Mouse (Mus musculus): Measurements from ENCODE around the gene Rps6. TPM values are rescaled to one million over a fixed set of nuclear protein-coding genes. Genes with fewer than 3 reads are reported as not detected.

Rps6 gene
- polyA plus RNA-seq, 1 experiment = 533 TPM

DNA sequence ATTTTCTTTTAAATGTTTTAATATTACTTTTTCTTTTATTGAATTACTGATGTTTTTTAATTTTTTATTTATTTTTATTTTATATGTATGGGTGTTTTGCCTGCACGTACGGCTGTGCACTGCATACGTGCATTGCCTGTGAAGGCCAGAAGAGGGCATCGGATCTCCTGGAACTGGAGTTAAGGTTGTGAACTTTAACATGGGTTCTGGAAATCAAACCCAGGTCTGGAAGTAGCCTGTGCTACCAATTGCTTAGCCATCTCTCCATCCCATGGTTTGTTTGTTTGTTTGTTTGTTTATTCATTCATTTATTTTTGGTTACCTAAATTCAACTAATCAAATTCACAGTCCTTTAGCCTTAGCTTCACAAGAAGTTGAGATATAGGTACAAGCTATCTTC lies 27.7 kb upstream of the Rps6 start:
- no peak overlapping the region for H3K4me3 ChIP-seq (replicated peaks; ENCODE audit: extremely low read depth, low read depth, low read length)
- H3K4me1 ChIP-seq (ENCODE audit: control insufficient read depth, insufficient read depth, low read length) = peaks cover 15% of the 10 kb centered on the region
- peak; percentile 57 for TF ChIP-seq CTCF (IDR thresholded peaks at IDR 0.05; ENCODE audit: insufficient read depth, low read length)
- TF ChIP-seq POLR2A (IDR thresholded peaks at IDR 0.05; ENCODE audit: borderline replicate concordance, extremely low read depth, low read depth, low read length) = no peak
- WGBS = 40% methylated on average over 4 of the region's 4 CpGs
- no peak for DNase-seq

DNA sequence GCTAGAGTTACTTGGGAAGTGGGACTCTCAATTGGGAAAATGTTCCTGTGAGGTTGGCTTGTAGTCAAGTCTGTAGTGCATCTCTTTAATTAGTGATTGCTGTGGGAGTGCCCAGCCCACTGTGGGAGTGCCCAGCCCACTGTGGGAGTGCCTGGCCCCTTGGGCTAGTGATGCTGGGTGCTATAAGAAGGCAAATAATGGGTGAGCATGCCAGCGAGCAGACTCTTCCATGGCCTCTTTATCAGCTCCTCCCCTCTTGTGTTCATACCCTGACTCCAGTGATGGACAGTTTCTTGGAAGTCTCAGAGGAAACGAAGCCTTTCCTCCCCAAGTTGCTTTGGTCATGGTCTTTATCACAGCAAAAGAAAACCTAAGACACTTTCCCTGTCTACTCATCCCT lies 25.2 kb upstream of the Rps6 start:
- TF ChIP-seq CTCF (IDR thresholded peaks at IDR 0.05; ENCODE audit: insufficient read depth, low read length) (no peak), POLR2A (IDR thresholded peaks at IDR 0.05; ENCODE audit: borderline replicate concordance, extremely low read depth, low read depth, low read length) (no peak)
- H3K4me3 ChIP-seq (replicated peaks; ENCODE audit: extremely low read depth, low read depth, low read length) = no peak overlapping the region
- 38% methylated on average over 2 of the region's 2 CpGs for WGBS
- DNase-seq = no peak
- peaks cover 12% of the 10 kb centered on the region for H3K4me1 ChIP-seq (ENCODE audit: control insufficient read depth, insufficient read depth, low read length)

DNA sequence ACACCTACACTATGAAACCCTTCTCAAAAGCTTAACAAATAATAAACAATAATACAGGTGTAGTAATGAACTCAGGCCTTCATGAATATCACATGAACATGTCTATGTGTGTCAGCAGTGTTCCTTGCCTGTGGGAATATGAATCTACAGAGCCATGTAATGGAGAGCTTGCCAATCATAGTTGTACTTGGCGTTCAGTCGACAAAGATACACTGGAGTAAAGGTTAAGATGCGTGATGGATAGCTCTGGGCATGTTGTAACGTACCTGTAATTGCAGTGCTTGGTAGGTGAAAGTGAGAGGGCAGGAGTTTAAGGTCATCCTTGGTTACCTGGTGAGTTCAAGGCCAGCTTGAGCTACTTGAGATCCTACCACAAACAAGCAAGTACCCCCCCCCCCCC lies 24.0 kb upstream of the Rps6 start:
- WGBS = 79% methylated on average over 4 of the region's 4 CpGs
- TF ChIP-seq POLR2A (IDR thresholded peaks at IDR 0.05; ENCODE audit: borderline replicate concordance, extremely low read depth, low read depth, low read length) (no peak), CTCF (IDR thresholded peaks at IDR 0.05; ENCODE audit: insufficient read depth, low read length) (no peak)

DNA sequence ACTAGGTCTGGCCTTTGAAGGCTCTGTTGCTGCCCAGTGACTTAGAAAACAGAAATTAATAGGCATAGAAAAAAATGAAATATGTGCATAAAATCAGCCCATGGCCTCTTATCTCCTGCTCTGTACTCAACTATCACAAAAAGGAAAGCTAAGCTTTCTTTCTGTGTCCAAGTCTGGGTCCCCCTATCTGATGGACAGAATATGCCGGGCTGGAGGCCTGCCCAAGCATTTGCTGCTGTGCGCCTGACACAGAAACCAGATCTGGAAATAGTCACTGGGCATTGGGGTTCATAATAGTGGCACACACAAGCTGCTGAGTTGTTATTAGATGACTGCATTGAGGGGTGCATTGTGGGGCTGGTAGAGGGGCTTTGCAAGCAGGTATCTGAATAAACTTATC lies 22.3 kb upstream of the Rps6 start:
- TF ChIP-seq CTCF (IDR thresholded peaks at IDR 0.05; ENCODE audit: insufficient read depth, low read length) = no peak
- no peak for TF ChIP-seq POLR2A (IDR thresholded peaks at IDR 0.05; ENCODE audit: borderline replicate concordance, extremely low read depth, low read depth, low read length)
- no peak overlapping the region for H3K4me3 ChIP-seq (replicated peaks; ENCODE audit: extremely low read depth, low read depth, low read length)
- H3K4me1 ChIP-seq (ENCODE audit: control insufficient read depth, insufficient read depth, low read length) = peaks cover 4% of the 10 kb centered on the region; the same call in 1 of the 2 replicates
- 82% methylated on average over 2 of the region's 2 CpGs for WGBS
- DNase-seq = no peak

More for the DNA sequence above, 24.0 kb upstream of the Rps6 start:
- no peak overlapping the region for H3K4me3 ChIP-seq (replicated peaks; ENCODE audit: extremely low read depth, low read depth, low read length)
- peaks cover 6% of the 10 kb centered on the region; the same call in 1 of the 2 replicates for H3K4me1 ChIP-seq (ENCODE audit: control insufficient read depth, insufficient read depth, low read length)
- DNase-seq = no peak

DNA sequence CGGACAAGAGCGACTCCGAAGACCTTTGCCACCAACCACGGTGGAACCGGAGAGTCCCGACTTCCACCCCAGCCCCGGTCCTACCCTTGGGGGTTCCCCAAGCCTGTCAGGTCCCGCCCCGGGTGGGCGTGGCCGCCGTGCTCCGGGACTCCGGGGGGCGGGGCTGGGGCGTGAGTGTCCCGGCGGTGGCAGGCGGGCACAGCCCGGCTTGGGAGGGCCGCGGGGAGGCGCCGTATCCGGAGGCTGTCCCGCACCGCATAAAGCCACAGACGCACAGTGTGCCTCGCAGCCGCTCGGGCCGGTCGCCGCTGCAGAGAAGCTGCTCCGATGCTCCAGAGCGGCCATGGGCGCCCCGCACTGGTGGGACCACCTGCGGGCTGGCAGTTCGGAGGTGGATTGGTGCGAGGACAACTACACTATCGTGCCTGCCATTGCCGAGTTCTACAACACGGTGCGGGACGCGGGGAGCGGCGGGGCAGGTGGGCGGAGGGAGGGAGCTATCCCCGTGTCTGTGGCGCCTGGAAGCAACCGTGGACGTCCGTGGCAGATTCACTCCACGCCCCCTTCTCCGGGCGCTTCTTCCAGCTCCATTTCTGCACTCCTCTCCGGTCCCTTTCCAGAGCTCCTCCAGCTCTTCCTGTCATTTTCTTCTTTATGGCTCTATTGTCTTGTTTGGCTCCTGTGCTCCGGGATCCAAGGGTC lies 17.1 kb upstream of the Rps6 start, which contains the start of gene Acer2:
Acer2 (plus strand) TSS at position 251 of the 702 bp plus-strand sequence.
- TF ChIP-seq CTCF (IDR thresholded peaks at IDR 0.05; ENCODE audit: insufficient read depth, low read length) (no peak), POLR2A (IDR thresholded peaks at IDR 0.05; ENCODE audit: borderline replicate concordance, extremely low read depth, low read depth, low read length) (peak; percentile 99)
- peak; percentile 89 for DNase-seq
- WGBS = under 1% methylated on average over 58 of the region's 60 CpGs
- peak within 1 kb of the TSS; percentile 97 for H3K4me3 ChIP-seq (replicated peaks; ENCODE audit: extremely low read depth, low read depth, low read length)
- H3K4me1 ChIP-seq (ENCODE audit: control insufficient read depth, insufficient read depth, low read length) = no peaks in the 10 kb centered on the region

GRCm38 (mm10) chr4:86873072-86873471 lies 15.9 kb upstream of the Rps6 start:
- TF ChIP-seq POLR2A (IDR thresholded peaks at IDR 0.05; ENCODE audit: borderline replicate concordance, extremely low read depth, low read depth, low read length) = no peak
- TF ChIP-seq CTCF (IDR thresholded peaks at IDR 0.05; ENCODE audit: insufficient read depth, low read length) = no peak
- H3K4me3 ChIP-seq (replicated peaks; ENCODE audit: extremely low read depth, low read depth, low read length) = no peak overlapping the region
- DNase-seq = no peak
- WGBS = 54% methylated on average over 4 of the region's 4 CpGs
- H3K4me1 ChIP-seq (ENCODE audit: control insufficient read depth, insufficient read depth, low read length) = no peaks in the 10 kb centered on the region

DNA sequence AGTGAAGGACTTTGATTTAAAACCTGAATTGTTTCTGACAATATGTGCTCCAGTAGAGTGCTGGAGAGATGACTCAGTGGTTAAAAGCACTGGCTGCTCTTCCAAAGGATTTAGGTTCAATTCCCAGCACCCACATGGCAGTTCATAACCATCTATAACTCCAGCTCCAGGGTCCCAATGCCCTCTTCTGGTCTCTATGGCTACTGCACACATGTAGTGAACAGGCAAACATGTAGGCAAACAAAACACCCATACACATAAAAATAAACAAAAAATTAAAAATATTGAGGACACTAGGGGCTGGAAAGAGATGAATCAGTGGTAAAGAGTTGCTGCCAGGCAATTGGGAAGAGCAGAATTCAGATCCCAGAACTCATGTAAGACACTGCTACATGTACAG lies 14.8 kb upstream of the Rps6 start:
- Histone ChIP-seq H3K4me3 (replicated peaks; ENCODE audit: extremely low read depth, low read depth, low read length) (no peak overlapping the region), H3K4me1 (ENCODE audit: control insufficient read depth, insufficient read depth, low read length) (no peaks in the 10 kb centered on the region)
- no peak for TF ChIP-seq CTCF (IDR thresholded peaks at IDR 0.05; ENCODE audit: insufficient read depth, low read length)
- TF ChIP-seq POLR2A (IDR thresholded peaks at IDR 0.05; ENCODE audit: borderline replicate concordance, extremely low read depth, low read depth, low read length) = no peak
- DNase-seq = no peak

- 89% methylated on average over 5 of the region's 5 CpGs for WGBS
- DNase-seq = no peak
- Histone ChIP-seq H3K4me3 (replicated peaks; ENCODE audit: extremely low read depth, low read depth, low read length) (no peak overlapping the region), H3K4me1 (ENCODE audit: control insufficient read depth, insufficient read depth, low read length) (no peaks in the 10 kb centered on the region)
- TF ChIP-seq POLR2A (IDR thresholded peaks at IDR 0.05; ENCODE audit: borderline replicate concordance, extremely low read depth, low read depth, low read length) = no peak
- TF ChIP-seq CTCF (IDR thresholded peaks at IDR 0.05; ENCODE audit: insufficient read depth, low read length) = no peak
These were observed 6.9 kb upstream of the Rps6 start for GRCm38 (mm10) chr4:86864087-86864486.

- no peak for TF ChIP-seq CTCF (IDR thresholded peaks at IDR 0.05; ENCODE audit: insufficient read depth, low read length)
- DNase-seq = no peak
- 52% methylated on average over 12 of the region's 12 CpGs for WGBS
- H3K4me1 ChIP-seq (ENCODE audit: control insufficient read depth, insufficient read depth, low read length) = peaks cover 2% of the 10 kb centered on the region
- H3K4me3 ChIP-seq (replicated peaks; ENCODE audit: extremely low read depth, low read depth, low read length) = peak overlapping the region; percentile 95
These were observed 843 bp upstream of the Rps6 start for GRCm38 (mm10) chr4:86858070-86858440.

DNA sequence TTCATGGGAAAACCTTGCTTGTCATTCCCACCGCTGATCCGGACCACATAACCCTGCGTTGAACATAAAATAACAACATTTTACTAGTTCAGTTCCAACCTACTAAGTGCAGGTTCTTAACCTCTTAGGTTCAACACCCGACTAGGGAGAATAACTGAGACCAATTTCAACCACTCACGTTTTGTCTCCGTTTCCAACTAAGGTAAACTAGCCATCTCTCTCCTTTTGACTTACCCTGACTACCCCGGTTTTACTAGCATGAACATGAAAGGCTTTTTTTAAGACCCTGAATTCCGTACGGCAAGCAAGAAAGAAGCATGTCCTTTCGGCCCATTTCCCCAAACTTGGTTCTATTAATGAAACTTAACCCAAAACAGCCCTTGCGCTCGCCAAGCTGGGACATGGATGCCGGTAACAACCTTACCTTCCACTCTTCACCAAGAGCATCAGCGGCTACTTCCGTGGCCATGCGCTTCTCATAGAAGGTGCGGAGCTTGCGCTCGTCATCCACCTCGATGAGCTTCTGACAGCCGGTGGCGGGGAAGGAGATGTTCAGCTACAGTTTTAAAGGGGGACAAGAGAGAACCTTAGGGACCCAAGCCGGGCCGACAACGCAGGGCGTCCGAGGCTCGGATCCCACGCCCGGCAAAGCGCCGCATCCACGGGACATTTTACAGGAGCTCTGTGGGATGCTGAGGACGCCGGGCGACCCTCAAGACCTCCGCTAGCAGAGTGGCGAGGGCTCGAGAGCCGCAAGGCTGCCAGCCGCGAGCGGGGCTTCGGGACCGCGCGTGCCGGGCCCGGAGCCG lies 704 bp downstream of the Rps6 start:
- TF ChIP-seq POLR2A (IDR thresholded peaks at IDR 0.05; ENCODE audit: borderline replicate concordance, extremely low read depth, low read depth, low read length) (no peak), CTCF (IDR thresholded peaks at IDR 0.05; ENCODE audit: insufficient read depth, low read length) (no peak)

More for the DNA sequence above, 704 bp downstream of the Rps6 start:
- no peak for DNase-seq
- under 1% methylated on average over 50 of the region's 50 CpGs for WGBS
- Histone ChIP-seq H3K4me3 (replicated peaks; ENCODE audit: extremely low read depth, low read depth, low read length) (peak overlapping the region; percentile 95), H3K4me1 (ENCODE audit: control insufficient read depth, insufficient read depth, low read length) (peaks cover 2% of the 10 kb centered on the region)

Measured in lung, adult 2 months (tissue).